Mouse (Mus musculus): Measurements from ENCODE around the gene Mvb12a. TPM values are rescaled to one million over a fixed set of nuclear protein-coding genes. Genes with fewer than 3 reads are reported as not detected.

Gene Mvb12a
- polyA plus RNA-seq, 1 experiment, result 72.6 TPM

DNA sequence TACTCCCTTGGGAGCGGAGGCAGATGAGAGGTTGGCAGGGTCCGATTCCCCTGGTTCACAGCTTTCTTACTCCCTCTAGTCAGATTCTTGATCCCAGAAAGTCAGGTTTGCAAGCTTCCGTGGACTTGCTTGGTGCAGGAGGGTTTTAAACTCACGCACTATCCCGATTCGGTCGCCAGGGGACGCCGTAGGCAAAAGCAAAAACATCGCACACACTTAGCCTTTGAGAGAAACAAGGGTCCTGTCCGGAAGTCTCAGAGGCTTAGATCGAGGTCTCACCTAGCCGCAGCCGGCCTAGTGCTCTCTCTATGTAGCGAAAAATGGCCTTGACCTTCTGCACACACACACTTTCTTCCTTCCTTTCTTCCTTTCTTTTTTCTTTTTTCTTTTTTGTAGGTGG, 18.7 kb downstream of the Mvb12a start:
- H3K27ac ChIP-seq (ENCODE audit: insufficient read depth, low read length), result no peak overlapping the region
- peaks cover 3% of the 10 kb centered on the region; the same call in 1 of the 2 replicates for H3K27me3 ChIP-seq (ENCODE audit: control insufficient read depth, insufficient read depth, low read length, poor library complexity, severe bottlenecking)
- no peaks in the 10 kb centered on the region for H3K4me1 ChIP-seq (ENCODE audit: control insufficient read depth, insufficient read depth, low read length)
- H3K9me3 ChIP-seq (replicated peaks; ENCODE audit: control insufficient read depth, insufficient read depth, low read length, poor library complexity, severe bottlenecking), result no peaks in the 10 kb centered on the region
- no peak for TF ChIP-seq POLR2A (IDR thresholded peaks at IDR 0.05; ENCODE audit: insufficient read depth, low read length)
- TF ChIP-seq CTCF (IDR thresholded peaks at IDR 0.05; ENCODE audit: low read depth, low read length), result peak; percentile 94
- no peak overlapping the region for H3K9ac ChIP-seq (ENCODE audit: low read depth, poor library complexity, severe bottlenecking)
- H3K36me3 ChIP-seq (ENCODE audit: control insufficient read depth, insufficient read depth, low read length, poor library complexity, severe bottlenecking), result no peaks in the 10 kb centered on the region
- no peak overlapping the region for H3K4me3 ChIP-seq (ENCODE audit: low read depth, low read length)

DNA sequence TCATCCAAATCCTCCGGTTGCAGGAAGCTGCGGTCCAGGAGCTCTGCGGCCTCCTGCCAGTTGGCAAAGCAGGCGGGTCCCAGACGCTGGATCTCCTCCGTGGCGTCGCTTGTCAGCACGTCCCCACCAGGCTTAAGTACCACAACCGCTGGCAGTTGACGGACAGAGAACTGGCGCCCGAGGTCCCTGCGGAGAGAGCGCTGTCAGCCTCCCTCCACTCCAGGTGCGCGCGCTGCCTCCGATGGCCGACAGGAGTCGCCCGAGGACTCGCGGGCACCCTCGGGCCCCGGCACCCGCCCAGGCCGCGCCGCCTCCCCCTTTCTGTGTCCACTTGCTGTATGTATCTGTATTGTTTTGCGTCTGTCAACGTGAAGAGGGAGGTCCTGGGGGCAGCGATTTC, 20.0 kb downstream of the Mvb12a start:
- peaks cover 3% of the 10 kb centered on the region; the same call in 1 of the 2 replicates for H3K27me3 ChIP-seq (ENCODE audit: control insufficient read depth, insufficient read depth, low read length, poor library complexity, severe bottlenecking)
- peaks cover 3% of the 10 kb centered on the region for H3K4me1 ChIP-seq (ENCODE audit: control insufficient read depth, insufficient read depth, low read length)
- no peaks in the 10 kb centered on the region for H3K9me3 ChIP-seq (replicated peaks; ENCODE audit: control insufficient read depth, insufficient read depth, low read length, poor library complexity, severe bottlenecking)
- H3K27ac ChIP-seq (ENCODE audit: insufficient read depth, low read length), result no peak overlapping the region
- no peak for TF ChIP-seq EP300 (IDR thresholded peaks at IDR 0.05; ENCODE audit: insufficient read depth, low read depth, low read length)
- TF ChIP-seq CTCF (IDR thresholded peaks at IDR 0.05; ENCODE audit: low read depth, low read length), result peak; percentile 75
- no peak for TF ChIP-seq POLR2A (IDR thresholded peaks at IDR 0.05; ENCODE audit: insufficient read depth, low read length)
- peak overlapping the region; percentile 37 for H3K9ac ChIP-seq (ENCODE audit: low read depth, poor library complexity, severe bottlenecking)
- no peaks in the 10 kb centered on the region for H3K36me3 ChIP-seq (ENCODE audit: control insufficient read depth, insufficient read depth, low read length, poor library complexity, severe bottlenecking)
- H3K4me3 ChIP-seq (ENCODE audit: low read depth, low read length), result peak overlapping the region; percentile 67

DNA sequence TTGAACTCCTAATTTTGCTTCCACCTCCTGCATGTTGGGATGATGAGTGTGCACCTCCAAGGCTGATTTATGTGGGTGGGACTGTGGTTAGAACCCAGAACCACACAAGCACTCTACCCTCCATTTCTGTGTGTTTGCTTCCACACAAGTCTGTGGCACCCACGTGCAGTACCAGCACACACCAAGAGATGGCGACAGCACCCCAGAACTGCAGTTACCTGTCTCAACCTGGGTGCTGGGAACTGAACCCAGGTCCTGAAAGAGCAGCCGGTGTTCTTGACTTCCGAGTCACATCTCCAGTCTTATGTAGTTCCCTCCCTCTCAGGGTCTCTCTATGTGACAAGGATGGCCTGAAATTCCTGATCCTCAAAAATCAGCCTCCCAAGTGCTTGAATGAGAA, 21.3 kb downstream of the Mvb12a start:
- Histone ChIP-seq H3K4me3 (ENCODE audit: low read depth, low read length) (no peak overlapping the region), H3K9ac (ENCODE audit: low read depth, poor library complexity, severe bottlenecking) (no peak overlapping the region), H3K27ac (ENCODE audit: insufficient read depth, low read length) (no peak overlapping the region), H3K4me1 (ENCODE audit: control insufficient read depth, insufficient read depth, low read length) (peaks cover 3% of the 10 kb centered on the region), H3K36me3 (ENCODE audit: control insufficient read depth, insufficient read depth, low read length, poor library complexity, severe bottlenecking) (no peaks in the 10 kb centered on the region), H3K27me3 (ENCODE audit: control insufficient read depth, insufficient read depth, low read length, poor library complexity, severe bottlenecking) (peaks cover 3% of the 10 kb centered on the region; the same call in 1 of the 2 replicates), H3K9me3 (replicated peaks; ENCODE audit: control insufficient read depth, insufficient read depth, low read length, poor library complexity, severe bottlenecking) (no peaks in the 10 kb centered on the region)
- TF ChIP-seq EP300 (IDR thresholded peaks at IDR 0.05; ENCODE audit: insufficient read depth, low read depth, low read length) (no peak), CTCF (IDR thresholded peaks at IDR 0.05; ENCODE audit: low read depth, low read length) (peak; percentile 42)

DNA sequence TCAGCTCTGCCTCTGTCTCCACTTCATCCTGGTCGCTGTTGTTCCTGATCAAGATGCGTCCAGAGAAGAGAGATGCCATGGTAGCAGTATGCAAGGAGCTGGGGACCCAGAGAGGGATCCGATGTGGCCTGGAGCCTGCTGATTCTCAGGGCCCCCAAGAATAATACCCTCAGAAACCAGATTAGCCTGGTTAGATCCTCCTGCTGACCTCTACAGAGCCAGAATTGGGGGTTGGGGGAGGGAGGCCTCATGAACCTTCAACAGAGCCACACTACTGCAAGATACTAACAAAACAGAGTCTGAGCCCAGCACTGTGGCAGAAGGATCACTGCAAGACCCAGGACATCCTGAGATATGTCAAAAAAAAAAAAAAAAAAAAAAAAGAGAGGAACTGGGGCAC, 23.8 kb downstream of the Mvb12a start, which contains the start of gene Nxnl1:
Gene Nxnl1 (minus strand): TSS at position 101 of the 400 bp plus-strand sequence.
- Histone ChIP-seq H3K27me3 (ENCODE audit: control insufficient read depth, insufficient read depth, low read length, poor library complexity, severe bottlenecking) (peaks cover 3% of the 10 kb centered on the region; the same call in 1 of the 2 replicates), H3K36me3 (ENCODE audit: control insufficient read depth, insufficient read depth, low read length, poor library complexity, severe bottlenecking) (no peaks in the 10 kb centered on the region), H3K27ac (ENCODE audit: insufficient read depth, low read length) (no peak within 1 kb of the TSS), H3K9me3 (replicated peaks; ENCODE audit: control insufficient read depth, insufficient read depth, low read length, poor library complexity, severe bottlenecking) (no peaks in the 10 kb centered on the region), H3K4me1 (ENCODE audit: control insufficient read depth, insufficient read depth, low read length) (peaks cover 3% of the 10 kb centered on the region), H3K4me3 (ENCODE audit: low read depth, low read length) (no peak within 1 kb of the TSS), H3K9ac (ENCODE audit: low read depth, poor library complexity, severe bottlenecking) (no peak within 1 kb of the TSS)
- TF ChIP-seq EP300 (IDR thresholded peaks at IDR 0.05; ENCODE audit: insufficient read depth, low read depth, low read length) (no peak), POLR2A (IDR thresholded peaks at IDR 0.05; ENCODE audit: insufficient read depth, low read length) (no peak), CTCF (IDR thresholded peaks at IDR 0.05; ENCODE audit: low read depth, low read length) (no peak)

DNA sequence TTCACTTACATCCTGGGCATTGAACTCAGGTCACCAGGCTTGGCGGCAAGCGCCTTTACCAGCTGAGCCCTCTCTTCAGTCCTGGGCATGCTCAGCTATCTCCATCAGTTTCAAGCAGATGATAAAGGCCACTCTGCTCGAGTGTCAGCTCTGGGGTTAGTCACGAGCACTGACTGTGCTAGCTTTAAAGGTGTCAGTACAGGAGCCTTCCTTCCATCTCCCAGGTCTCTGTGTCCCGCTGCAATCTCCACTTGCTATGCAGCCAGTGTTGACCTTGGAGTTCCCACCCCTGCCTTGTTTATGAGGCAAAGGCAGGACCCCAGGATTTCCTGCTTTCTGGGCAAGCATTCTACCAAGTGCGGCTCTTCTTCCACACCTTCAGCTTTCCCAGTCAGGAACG, 24.9 kb downstream of the Mvb12a start:
- no peaks in the 10 kb centered on the region for H3K36me3 ChIP-seq (ENCODE audit: control insufficient read depth, insufficient read depth, low read length, poor library complexity, severe bottlenecking)
- H3K4me1 ChIP-seq (ENCODE audit: control insufficient read depth, insufficient read depth, low read length), result peaks cover 3% of the 10 kb centered on the region
- H3K27me3 ChIP-seq (ENCODE audit: control insufficient read depth, insufficient read depth, low read length, poor library complexity, severe bottlenecking), result no peaks in the 10 kb centered on the region
- H3K9me3 ChIP-seq (replicated peaks; ENCODE audit: control insufficient read depth, insufficient read depth, low read length, poor library complexity, severe bottlenecking), result no peaks in the 10 kb centered on the region
- TF ChIP-seq CTCF (IDR thresholded peaks at IDR 0.05; ENCODE audit: low read depth, low read length), result no peak
- no peak for TF ChIP-seq POLR2A (IDR thresholded peaks at IDR 0.05; ENCODE audit: insufficient read depth, low read length)
- H3K9ac ChIP-seq (ENCODE audit: low read depth, poor library complexity, severe bottlenecking), result no peak overlapping the region
- H3K27ac ChIP-seq (ENCODE audit: insufficient read depth, low read length), result no peak overlapping the region
- H3K4me3 ChIP-seq (ENCODE audit: low read depth, low read length), result no peak overlapping the region

DNA sequence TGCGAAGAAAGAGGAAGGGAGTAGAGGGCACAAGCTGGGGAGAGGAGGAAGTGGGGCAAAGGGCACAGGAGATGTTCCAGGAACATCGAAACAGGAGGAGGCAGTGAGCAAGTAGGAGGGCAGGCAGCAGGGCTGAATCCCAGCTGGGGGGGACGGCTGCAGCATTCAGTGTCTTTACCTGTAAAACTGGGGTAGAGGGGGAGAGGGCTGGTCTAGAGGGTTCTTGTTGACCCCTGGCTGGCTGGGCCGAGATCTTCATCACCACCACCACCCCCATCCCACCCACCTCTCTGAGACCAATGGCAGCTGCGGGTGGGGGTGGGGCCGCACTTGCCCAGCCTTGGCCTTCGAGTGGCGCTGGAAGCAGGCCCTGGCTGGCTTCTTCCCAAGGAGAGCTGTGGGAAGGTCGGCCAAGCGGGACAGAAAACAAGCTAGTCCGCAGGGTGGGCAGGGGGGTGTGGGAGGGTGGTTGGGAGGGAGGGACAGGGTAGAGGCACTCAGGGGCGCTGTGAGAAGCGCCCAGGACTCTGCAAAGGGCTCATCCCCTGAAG, 25.7 kb downstream of the Mvb12a start, which contains the start of gene Slc27a1:
Gene Slc27a1 (plus strand): TSS at position 496 of the 551 bp plus-strand sequence.
- Histone ChIP-seq H3K9ac (ENCODE audit: low read depth, poor library complexity, severe bottlenecking) (peak within 1 kb of the TSS; percentile 62), H3K9me3 (replicated peaks; ENCODE audit: control insufficient read depth, insufficient read depth, low read length, poor library complexity, severe bottlenecking) (no peaks in the 10 kb centered on the region), H3K27me3 (ENCODE audit: control insufficient read depth, insufficient read depth, low read length, poor library complexity, severe bottlenecking) (no peaks in the 10 kb centered on the region), H3K4me1 (ENCODE audit: control insufficient read depth, insufficient read depth, low read length) (peaks cover 3% of the 10 kb centered on the region), H3K27ac (ENCODE audit: insufficient read depth, low read length) (peak within 1 kb of the TSS; percentile 55), H3K4me3 (ENCODE audit: low read depth, low read length) (peak within 1 kb of the TSS; percentile 68), H3K36me3 (ENCODE audit: control insufficient read depth, insufficient read depth, low read length, poor library complexity, severe bottlenecking) (no peaks in the 10 kb centered on the region)
- no peak for TF ChIP-seq EP300 (IDR thresholded peaks at IDR 0.05; ENCODE audit: insufficient read depth, low read depth, low read length)
- TF ChIP-seq CTCF (IDR thresholded peaks at IDR 0.05; ENCODE audit: low read depth, low read length), result no peak
- TF ChIP-seq POLR2A (IDR thresholded peaks at IDR 0.05; ENCODE audit: insufficient read depth, low read length), result no peak

All from ES-Bruce4 (cell line).